Mouse (Mus musculus): ENCODE data around the gene Ddx39b.
"Not testable (repeated sequence)": the region's sequence is repeated elsewhere in the genome, so short reads cannot be mapped to it uniquely, and the experiment has no call there.

Ddx39b gene

DNA sequence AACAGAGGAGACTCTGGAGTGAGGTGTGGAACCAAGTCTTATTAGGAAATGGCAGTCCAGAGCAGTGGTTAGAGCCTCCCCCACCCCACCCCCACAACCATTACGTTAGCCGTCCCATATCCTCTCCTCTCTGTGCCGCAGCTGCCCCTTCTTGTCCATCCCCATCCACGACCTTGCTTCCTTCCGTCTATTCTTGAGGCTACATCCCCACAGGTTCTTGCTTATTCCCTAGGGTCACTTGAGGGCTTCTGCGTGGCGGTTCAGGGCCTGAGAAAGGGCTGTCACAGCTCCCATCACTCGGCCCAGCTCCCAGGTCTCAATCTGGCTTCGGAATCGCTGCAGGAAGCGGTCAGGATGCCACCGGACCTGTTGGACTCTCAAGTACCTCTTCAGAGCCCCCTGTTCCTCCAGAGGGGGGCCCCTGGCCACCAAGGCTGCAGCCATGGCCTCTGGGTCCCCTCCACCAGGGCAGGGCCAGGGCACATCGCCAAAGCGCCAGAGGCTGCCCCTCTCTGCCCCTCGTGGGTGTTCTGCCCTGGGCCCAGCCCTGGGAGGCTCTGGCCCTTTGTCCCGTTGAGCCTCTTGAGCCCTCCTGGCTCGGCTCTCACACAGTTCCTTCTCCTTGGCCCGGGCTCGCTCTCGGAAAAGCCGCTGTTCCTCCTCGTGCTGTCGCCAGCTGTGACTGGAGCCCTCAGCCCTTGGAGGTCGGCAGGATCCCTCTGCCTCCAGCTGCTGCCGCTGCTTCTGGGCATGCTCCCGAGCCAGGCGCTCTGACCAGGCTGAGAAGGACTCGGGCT, 21.2 kb upstream of the Ddx39b start, which contains the start of gene Gm16181:
Gene Gm16181, plus strand, starts transcription at position 679 of the 797 bp plus-strand sequence.
- peak; percentile 82 for DNase-seq

DNA sequence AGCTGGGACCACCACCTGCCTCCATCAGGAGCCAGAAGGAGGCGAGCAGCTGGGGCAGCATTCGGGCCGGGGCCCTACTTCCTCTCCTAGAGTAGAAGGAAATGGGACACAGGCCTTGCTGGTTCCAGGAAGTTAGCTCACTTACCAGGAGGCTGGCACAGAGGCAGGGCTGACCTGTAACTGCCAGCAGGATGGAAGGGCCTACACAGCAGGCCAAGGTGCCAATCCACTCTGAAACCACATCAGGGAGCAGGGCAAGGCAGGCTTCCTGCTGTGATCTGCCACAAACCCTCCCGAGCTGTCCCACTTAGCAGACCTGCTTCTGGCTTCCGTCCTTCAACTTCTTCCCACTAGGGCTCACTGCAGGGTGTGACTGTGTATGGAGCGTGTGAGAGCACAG, 19.2 kb upstream of the Ddx39b start:
- DNase-seq, result peak; percentile 54

DNA sequence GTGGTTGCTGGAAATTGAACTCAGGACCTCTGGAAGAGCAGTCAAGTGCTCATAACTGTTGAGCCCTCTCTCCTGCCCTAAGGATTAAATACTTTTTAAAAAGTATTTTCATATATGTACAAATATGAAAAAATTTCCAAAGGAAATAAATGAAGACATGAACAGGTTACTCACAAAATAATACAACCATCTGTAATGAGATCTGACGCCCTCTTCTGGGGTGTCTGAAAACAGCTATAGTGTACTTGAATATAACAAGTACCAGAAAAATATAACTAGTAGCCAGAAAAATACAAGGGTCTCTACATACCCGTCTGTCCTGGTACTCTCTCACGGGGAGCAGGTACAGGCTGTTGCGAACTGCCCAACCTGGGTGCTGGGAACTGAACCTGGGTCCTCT, 16.9 kb upstream of the Ddx39b start:
- no peak for DNase-seq

DNA sequence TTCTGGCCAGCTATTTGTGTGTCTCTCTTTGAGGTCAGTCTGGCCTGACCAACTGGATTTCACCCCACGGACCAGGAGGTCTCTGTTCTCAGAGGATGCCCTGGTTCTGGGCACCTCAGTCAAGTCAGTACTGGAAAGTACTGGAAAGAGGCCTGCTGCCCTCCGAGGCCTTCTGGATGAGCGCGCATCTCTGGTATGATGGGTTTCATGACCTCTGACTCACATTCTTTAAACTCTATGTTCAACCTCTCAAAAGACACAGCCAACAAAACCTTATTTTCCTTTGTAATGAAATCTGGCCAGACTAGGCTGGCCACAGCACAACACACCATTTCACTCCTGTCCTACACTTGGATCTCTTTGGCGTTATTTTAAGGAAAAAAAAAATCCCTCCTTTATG, 16.1 kb upstream of the Ddx39b start:
- no peak for DNase-seq

DNA sequence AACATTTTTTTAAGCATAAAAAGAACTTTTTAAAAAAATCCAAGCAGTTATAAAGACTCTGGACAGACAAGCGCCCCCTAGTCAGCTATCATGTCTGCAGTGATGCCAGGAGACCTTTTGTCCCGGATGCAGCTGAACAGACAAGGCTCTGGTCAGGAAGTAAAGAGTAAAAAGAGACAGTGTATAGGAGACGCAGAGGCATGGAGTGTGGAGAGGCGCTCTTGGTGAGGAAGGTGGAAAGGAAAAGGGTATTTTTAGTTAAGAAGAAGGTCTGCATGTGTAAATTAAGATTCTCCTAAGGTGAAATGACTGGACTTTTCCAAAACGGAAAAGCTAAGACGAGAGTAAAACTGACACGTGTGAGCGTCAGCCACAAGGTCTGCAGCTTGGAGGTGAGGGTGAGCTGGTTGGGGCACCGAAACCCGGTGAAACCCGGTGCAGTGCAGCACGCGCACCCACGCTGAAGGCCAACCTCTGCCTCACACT, 14.9 kb upstream of the Ddx39b start:
- DNase-seq, result no peak

DNA sequence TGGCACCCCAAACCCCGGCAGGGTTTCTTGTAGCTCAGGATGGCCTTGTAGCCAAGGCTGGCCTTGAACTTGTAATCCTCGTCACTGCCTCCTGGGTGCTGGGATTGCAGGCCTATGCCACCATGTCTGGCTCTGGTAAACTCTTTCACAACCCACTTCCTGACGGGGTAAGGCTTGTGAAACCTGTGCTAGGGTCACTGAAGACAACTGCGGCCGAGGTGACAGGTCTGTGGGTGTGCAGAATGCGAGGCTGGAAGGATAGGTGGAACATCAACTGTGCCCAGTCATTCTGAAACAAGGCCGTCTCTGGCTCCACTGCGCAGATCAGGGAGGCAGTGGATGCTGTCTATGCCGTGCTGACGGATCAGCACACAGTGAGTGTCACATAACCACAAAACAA, 10.5 kb upstream of the Ddx39b start:
- no peak for DNase-seq

DNA sequence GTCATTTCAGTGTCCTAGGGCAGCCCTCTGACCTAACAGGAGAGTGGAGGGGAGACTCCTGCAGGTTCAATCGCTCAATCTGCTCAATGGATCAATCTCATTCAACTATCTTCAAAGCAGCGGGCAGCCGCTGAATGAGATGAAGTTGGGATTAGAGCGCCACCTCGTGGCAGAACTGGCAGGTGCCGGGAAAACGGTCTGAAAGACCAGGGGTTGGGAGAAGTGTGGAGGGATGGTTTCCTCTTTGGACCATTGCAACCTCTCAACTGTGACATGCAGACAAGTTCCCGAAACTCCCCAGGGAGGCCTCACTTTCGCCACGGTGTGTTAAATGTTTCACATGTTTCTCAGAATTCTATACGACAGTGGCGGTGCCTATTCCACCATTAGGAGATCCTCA, 9.5 kb upstream of the Ddx39b start:
- peak; percentile 93 for DNase-seq

DNA sequence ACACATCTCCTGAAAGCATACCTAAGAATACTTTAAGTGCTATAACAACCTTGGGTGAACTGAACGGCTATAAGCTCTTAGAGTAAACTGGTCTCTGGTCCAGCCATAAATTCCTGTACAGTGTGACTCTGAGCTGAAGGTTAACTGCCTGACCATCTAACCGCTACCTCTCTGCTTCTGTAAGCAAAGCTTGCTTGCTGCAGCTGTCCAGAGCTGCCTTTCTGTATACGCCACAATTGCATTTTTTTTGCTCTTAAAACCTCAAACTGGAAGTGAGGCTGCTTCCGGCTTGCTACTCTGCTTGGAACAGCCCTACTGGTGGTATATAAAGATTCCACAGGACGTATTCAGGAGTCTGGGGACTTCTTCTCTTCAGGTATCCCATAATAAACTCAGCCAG, 8.9 kb upstream of the Ddx39b start:
- no peak for DNase-seq

DNA sequence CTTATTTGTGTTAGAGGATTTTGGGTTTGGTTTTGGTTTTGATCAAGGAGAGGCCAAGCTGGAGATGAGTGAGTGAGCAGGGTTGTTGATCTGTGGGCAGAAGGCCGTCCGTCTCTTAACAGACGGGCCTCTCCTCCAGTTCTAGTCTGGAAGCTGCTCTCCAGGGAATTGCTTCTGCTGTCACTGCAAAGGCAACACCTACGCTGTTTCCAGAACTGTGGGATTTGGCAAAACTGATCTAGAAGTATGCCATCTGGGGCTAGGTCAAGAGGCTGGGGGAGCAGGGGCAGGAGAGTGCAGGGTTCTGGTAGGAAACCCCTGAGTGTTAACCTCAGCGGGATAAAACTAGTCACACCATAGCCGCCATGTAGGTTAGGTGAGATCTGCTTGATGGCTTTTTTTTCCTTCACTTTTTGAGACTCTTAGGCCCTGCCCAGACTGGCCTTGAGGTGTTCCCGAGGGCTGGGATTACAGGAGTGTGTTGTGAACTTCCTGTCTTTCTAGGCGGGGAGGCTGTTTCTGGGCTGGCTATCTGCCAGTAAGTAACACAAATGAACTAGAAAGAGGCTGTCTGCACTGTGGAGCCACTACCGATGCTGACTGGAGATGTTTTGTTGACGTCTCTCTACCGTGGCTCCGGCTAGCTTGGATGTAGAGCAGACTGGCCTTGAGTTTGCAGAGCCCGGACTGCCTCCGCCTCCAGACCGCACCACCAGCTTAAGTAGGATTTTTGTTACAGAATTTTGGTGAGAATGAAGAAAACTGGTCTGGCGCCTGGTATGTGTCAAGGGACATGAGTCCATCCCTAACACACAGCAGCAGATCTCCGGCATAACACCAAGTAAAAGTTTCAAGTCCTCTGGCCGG, 8.2 kb upstream of the Ddx39b start, which contains the start of gene Atp6v1g2:
Gene Atp6v1g2, plus strand, starts transcription at position 547 of the 867 bp plus-strand sequence.
- DNase-seq, result no peak

DNA sequence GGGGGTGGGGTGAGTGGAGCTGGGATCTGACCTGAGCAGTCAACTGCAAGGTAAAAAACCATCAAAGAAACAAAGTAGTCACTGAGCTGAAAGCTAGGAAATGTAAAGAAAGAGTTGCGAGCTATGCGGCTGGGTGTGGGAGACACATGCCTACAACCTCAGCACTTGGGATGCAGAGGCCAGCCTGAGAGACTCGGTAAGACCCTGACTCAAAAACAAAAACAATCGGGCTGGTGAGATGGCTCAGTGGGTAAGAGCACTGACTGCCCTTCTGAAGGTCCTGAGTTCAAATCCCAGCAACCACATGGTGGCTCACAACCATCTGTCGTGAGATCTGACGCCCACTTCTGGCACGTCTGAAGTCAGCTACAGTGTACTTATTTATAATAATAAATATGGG, 7.5 kb upstream of the Ddx39b start:
- not testable (repeated sequence) for DNase-seq

DNA sequence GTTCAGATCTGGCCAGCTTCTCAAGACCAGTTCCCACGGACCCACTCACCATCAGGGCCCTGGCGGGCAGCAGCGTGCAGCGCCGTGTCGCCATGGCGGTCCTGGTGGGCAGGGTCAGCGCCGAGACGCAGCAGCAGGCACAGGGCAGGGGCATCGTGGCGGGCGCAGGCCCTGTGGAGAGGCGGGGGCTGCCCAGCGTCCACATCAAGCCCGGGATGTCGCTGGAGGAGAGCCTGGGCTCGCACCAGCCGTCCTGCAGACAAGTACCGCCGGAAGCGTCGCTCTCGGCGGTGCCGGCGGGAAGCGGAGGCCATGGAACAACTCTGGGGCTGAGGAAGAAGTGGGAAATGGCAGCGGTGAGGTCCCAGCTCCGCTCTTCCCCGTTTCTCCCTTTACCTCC, 6.6 kb upstream of the Ddx39b start:
- peak; percentile 74 for DNase-seq

DNA sequence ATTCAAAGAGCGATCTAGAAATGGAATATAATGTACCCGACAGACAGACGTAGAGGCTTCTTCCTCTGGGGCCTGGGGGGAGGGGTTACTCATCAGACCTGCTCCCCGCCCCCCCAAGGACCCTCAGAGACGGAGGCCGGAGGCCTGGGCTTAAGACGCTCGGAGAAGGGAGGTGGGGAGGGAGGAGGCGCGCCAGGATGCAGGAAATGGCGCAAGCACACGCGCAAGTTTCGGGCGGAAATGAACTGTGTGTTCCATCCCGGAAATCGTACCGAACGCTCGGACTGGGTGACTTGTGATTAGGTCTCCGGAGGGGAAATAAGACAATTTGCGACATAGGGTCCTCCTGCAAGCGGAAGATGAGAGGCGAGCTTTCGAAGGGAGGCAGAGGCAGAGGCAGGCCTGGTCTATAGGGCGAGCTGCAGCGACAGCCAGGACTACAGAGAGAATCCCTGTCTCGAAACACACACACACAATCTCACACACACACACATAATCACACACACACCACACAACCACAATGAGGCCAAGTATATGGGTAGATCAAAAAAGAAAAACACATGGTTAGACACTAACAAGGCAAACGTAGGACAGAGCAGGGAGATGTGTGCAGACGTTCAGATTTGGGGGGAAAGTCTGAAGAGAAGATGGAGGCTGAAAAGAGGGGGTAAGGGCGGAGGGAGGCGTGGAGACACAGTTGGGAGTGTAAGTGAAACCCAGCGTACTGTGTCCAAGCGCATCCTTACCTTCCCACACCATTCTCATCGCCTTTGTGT, 5.7 kb upstream of the Ddx39b start, which contains the start of gene Nfkbil1:
Gene Nfkbil1, minus strand, starts transcription at position 179 of the 776 bp plus-strand sequence.
- peak; percentile 95 for DNase-seq

DNA sequence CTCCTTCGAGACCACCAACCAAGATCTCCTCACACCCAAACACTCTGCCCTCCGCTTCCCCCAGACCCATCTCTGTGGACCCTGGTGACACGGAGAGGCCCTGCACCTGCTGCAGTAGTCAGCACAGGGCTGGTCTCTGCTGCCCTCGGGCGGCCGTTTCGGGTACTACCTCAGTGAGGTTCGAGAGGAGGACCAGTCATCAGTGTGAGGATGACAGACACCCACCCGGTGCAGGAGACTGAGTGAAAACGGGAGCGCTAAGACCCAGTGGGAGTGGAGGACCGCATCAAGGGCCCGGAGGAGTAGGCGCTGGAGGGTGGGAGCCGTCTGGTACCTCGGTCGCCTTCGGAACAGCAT, 5.2 kb upstream of the Ddx39b start:
- DNase-seq, result peak; percentile 98

DNA sequence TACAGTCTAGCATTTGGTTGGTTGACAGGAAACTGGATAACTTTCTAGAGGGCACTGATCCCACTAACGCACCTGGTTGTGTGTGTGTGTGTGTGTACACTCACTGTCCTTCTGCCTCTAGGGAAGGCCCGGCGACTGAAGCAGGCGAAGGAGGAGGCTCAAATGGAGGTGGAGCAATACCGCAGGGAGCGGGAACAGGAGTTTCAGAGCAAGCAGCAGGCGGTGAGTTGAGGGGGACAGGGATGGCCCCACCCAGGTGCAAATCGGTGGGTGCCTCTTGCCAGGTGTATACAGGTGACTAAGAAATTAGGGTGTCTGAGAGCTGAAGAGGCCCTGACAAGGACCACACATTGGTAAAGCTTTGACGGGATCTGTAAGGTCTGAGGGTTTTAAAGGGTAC, 4.5 kb upstream of the Ddx39b start:
- no peak for DNase-seq

DNA sequence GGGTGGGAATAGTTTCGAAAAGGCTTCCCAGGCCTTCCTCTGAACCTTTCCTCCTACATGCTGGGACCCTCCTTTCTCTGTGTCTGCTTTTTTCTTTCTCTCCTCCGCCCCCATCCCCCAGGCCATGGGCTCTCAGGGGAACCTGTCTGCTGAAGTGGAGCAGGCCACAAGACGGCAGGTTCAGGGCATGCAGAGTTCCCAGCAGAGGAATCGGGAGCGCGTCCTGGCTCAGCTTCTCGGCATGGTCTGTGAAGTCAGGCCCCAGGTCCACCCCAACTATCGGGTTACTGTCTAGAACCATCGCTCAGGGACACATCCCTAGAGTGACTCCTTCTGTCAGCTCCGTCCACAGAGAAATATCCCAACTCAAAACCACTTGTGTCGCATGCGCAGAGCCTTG, 4.0 kb upstream of the Ddx39b start:
- DNase-seq, result no peak

DNA sequence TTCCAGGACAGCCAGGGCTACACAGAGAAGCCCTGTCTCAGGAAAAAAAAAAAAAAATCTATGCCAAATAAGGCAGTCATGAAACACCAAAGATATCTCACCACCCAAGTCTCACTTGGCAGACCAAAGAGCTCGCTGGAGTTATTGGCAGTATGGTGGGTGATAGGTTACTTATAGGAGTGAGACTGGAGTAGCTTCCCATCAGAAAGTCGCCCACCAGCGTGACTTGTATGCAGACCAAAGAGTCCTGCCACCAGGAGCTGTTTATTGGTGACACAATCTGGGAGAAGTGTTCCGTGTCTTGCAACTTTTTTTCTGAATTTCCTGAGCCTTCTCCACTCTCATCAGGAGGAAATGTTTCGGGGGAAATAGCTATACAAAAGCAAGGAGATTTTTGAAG, 1.8 kb upstream of the Ddx39b start:
- DNase-seq, result no peak

DNA sequence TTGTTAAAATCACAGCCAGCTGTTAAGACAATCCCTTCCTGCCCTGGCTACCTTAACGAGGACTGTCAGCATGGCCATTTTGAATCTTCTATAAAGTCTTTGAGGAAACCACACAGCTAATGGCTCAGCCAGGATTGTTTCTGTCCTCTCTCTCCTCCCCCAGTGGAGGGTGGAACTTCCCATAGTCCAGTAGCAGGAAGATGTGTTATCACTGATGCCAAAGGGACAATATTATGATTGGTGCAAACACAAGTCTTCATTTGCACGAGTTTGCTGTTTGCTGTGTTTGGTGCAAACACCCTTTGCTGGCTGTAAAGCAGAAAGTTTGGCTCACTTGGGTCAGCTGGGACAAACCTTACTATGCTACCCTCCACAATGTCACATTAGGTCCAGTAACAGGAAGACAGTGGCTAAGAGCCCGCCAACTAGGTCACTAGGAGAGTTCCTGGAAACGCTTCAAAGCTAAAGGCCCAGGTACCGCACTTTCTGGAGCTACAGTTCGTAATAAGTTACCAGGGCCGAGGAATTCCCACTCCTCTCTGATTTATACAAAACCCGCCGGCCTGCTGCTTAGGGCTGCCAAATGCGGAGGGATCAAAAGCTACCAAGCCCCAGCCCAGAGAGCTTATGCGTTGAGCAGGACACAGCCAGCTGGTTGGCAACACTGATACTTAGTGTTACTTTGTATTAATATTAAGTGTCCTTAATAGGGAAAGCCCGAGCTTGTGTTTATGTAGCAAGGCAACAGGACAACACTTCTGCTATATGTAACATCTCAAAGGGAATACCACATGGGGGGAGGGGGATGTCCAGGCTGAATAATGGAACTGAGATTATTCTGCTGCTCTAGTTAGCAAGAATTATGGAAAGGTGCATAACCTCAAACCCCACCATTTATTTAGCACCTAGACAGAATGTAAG, 902 bp upstream of the Ddx39b start:
- peak; percentile 55 for DNase-seq

DNA sequence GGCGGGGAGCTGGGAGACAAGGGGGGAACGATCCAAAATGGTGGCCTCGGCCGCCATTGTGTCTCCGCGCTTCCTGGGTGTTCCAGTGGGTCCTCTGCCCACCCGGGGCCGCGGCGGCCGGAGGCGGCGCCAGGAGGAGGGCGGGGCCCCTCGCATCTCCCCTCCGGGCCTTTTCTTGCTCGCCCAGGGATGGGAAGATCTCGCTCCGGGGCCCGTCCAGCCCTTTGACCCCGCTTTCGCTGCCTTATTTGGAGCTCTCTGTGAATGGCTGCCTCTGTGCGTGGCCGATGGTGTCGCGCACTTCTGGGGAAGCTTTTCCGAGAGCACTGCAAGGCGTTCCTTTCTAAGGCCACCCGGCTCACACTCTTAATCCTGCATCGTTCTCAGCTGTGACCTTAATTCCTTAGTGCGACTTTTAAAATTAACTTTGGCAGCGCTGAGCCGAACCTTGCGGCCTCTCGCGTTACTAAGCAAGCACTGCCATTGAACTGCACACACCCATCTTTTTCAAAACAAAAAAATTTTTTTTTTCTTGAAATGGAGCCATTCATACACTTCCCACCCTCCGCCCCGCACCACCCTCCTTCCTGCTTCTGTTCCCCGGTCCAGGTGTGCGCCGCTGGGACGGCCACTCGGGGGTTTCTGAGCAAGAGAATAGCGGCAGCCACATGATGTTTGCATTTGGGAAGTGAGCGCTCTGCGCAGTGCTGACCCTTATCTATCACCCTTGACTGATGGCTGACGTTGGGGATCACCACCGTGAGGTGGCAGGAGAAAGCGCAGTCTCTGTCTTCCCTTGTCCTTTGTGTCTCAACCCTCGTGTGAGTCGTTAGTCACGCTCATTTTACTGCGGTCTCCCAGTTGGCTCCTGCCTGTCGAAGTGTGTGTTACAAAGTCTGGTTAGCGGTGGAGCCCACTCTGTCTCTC, 732 bp downstream of the Ddx39b start:
- DNase-seq, result peak; percentile 85

DNA sequence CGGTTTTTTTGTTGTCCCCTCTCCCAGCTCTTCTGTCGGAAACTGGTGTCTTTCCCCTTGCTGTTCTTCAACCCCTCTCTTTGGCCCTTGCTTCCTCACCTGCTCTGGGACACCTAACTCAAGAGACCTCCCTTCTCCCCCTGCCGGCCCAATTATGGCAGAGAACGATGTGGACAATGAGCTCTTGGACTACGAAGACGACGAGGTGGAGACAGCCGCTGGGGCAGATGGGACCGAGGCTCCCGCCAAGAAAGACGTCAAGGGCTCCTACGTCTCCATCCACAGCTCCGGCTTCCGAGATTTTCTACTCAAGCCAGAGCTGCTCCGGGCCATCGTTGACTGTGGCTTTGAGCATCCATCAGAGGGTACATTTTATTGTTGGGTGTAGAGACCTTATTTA, 1.5 kb downstream of the Ddx39b start:
- peak; percentile 79 for DNase-seq

DNA sequence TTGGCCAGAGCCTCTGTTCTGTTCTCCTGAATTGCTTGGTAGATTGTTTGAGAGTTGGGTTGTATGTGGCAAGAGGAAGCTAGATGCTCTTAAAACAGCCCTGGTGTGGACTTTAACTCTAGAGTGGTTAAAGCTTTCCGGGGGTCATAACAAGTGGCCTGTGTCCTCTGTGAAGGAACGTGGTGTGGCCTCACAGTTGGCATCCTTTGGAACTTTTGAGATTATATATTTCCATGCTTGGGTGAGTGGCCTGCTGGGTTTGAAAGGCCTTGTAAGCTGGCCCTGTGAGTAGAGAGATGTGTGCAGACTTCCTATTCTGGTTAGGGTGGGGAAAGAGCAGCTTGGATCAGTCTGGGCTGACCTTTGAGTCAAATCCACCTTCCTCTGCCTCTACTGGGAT, 3.5 kb downstream of the Ddx39b start:
- DNase-seq, result no peak

Measured in kidney, postnatal 10 days (tissue).